Mouse (Mus musculus) stomach, postnatal 0 days (tissue): ENCODE measurements around the gene Col8a2. TPM values are rescaled to one million over a fixed set of nuclear protein-coding genes. Genes with fewer than 3 reads are reported as not detected.

Experiments used
- ATAC-seq: fragments of 200-750 bp; cut with Nextera tagmentation; 2 replicates; pipeline ENCODE4 v1.8.0; 2017; ENCODE audit not compliant: low FRiP score, low TSS enrichment
- DNase-seq: peaks from one replicate; pipeline ENCODE4 v3.0.0-alpha.2; 2016; ENCODE audit warnings: low spot score
- H3K27ac ChIP-seq: fragments of 300-500 bp; sonication (generic); replicated peaks from 2 replicates; pipeline ENCODE4 v1.5.1; 2014; ENCODE audit warnings: mild to moderate bottlenecking, control low read depth
- H3K27me3 ChIP-seq: fragments of 300-500 bp; sonication (generic); 2 replicates; pipeline ENCODE4 v1.6.1; 2014; ENCODE audit warnings: low read length; ENCODE audit not compliant: control insufficient read depth, insufficient read depth
- H3K36me3 ChIP-seq: fragments of 300-500 bp; sonication (generic); 2 replicates; pipeline ENCODE4 v1.6.1; 2014; ENCODE audit warnings: low read length, mixed read lengths; ENCODE audit not compliant: control insufficient read depth, insufficient read depth
- H3K4me1 ChIP-seq: fragments of 300-500 bp; sonication (generic); replicated peaks from 2 replicates; pipeline ENCODE4 v1.6.1; 2014; ENCODE audit warnings: antibody characterized with exemption; ENCODE audit not compliant: control insufficient read depth, insufficient read depth
- H3K4me2 ChIP-seq: fragments of 300-500 bp; sonication (generic); replicated peaks from 2 replicates; pipeline ENCODE4 v1.6.1; 2014; ENCODE audit warnings: low read depth, mild to moderate bottlenecking, control low read depth, moderate library complexity
- H3K4me3 ChIP-seq: fragments of 300-500 bp; sonication (generic); 2 replicates; pipeline ENCODE4 v1.5.1; 2014; ENCODE audit warnings: low read depth, low read length, control low read depth
- H3K9ac ChIP-seq: fragments of 300-500 bp; sonication (generic); 2 replicates; pipeline ENCODE4 v1.6.1; 2014; ENCODE audit warnings: mild to moderate bottlenecking, low read length, control low read depth, mixed read lengths
- H3K9me3 ChIP-seq: fragments of 300-500 bp; sonication (generic); 2 replicates; pipeline ENCODE4 v1.6.1; 2016; ENCODE audit warnings: low read length; ENCODE audit not compliant: control insufficient read depth
- CTCF ChIP-seq: IDR thresholded peaks from 2 replicates; pipeline ENCODE4 v1.5.1; 2016; ENCODE audit warnings: antibody characterized with exemption, low read depth, mild to moderate bottlenecking, moderate library complexity
- EP300 ChIP-seq: optimal IDR thresholded peaks from 2 replicates; pipeline ENCODE3; 2016; ENCODE audit warnings: antibody characterized with exemption
- WGBS: fragments of 180-500 bp; shearing (Covaris S2); extraction: QIAGEN DNeasy Blood & Tissue Kit; methylation state at CpG from one replicate; pipeline ENCODE4 v1.1.7; 2014; 5-methylcytosine and 5-hydroxymethylcytosine counted together
- polyA plus RNA-seq: library from polyadenylated mRNA; unstranded; fragments of >200 nt; fragmentation: Nextera tagmentation; extraction: Ambion mirVana; gene quantifications from 2 replicates; pipeline ENCODE4 v1.2.1, GENCODE M21; 2015

The Col8a2 gene
- polyA plus RNA-seq, 1 experiment from 2014 or later = 7.8 TPM

DNA sequence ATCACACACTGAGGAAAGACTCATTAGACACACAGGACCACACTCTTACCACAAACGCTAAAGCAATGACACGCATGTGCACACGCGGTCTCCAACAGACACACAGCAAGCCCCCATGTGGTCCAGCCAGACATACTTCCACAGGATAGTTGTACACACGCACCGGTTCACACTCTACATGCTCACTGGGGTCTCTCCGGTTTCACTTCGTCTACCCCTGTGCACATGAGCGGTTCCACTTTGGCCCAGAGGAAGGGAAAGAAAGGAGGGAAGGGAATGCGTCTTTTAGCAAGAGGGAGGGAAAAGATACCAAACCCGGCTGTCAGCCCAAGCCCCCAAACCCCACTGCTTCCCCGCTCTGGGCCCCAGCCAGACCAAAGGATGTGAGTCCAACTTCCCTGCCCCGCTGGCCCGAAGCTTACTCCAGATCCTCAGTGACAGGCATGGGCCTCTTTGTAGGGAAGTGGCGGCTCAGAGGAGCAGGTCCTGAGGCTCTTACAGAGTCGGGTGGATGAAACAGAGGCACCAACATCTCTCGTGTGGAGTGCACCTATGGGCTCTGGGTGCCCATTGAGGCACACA lies 1.6 kb downstream of the Col8a2 start:
- H3K9ac ChIP-seq = 0 out of 2 replicates have a peak overlapping the region, but pooled peaks have one; percentile 4
- no peaks in the 10 kb centered on the region for H3K36me3 ChIP-seq
- DNase-seq = no peak
- no peaks in the 10 kb centered on the region for H3K9me3 ChIP-seq
- H3K4me3 ChIP-seq = no peak overlapping the region
- H3K27me3 ChIP-seq = no peaks in the 10 kb centered on the region; the same call in 1 of the 2 replicates
- 30% methylated on average over 17 of the region's 17 CpGs for WGBS
- peak overlapping the region; percentile 4; the same call in 1 of the 2 replicates for H3K27ac ChIP-seq
- peaks cover 3% of the 10 kb centered on the region; the same call in 1 of the 2 replicates for H3K4me1 ChIP-seq
- ATAC-seq = 0 out of 2 replicates have a peak, but pooled peaks have one; percentile 27
- peak overlapping the region; percentile 72 for H3K4me2 ChIP-seq
- TF ChIP-seq EP300 = no peak
- TF ChIP-seq CTCF = no peak

GRCm38 (mm10) chr4:126290314-126290713 lies 3.7 kb downstream of the Col8a2 start:
- H3K4me2 ChIP-seq = no peak overlapping the region
- DNase-seq = no peak
- 81% methylated on average over 8 of the region's 8 CpGs for WGBS

DNA sequence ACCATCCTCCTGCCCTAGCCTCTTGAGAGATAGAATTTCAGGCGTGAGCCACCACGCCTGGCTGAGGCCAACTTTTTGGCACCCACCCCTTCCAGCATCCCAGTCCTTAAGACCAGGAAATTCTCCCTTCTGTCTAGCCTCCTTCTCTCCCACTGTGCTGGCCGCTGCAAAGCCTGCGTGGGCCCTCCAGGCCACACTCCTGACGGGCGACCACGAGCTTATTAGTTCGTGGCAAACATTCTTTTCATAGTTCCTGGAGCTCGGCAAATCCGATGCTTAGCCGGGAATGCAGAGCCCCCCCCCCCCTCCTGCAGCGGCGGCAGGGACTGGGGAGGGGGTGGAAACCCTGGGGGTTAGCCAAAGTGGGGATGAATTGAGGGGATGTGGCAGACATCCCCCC lies 4.6 kb downstream of the Col8a2 start:
- WGBS = 13% methylated on average over 12 of the region's 13 CpGs
- Histone ChIP-seq H3K27me3 (no peaks in the 10 kb centered on the region; the same call in 1 of the 2 replicates), H3K9ac (no peak overlapping the region), H3K9me3 (no peaks in the 10 kb centered on the region), H3K4me2 (no peak overlapping the region), H3K27ac (no peak overlapping the region), H3K4me1 (peaks cover 2% of the 10 kb centered on the region; the same call in 1 of the 2 replicates), H3K4me3 (no peak overlapping the region), H3K36me3 (no peaks in the 10 kb centered on the region)
- DNase-seq = no peak
- no peak for ATAC-seq
- TF ChIP-seq EP300 (no peak), CTCF (no peak)

More at GRCm38 (mm10) chr4:126290314-126290713, 3.7 kb downstream of the Col8a2 start:
- H3K27ac ChIP-seq = no peak overlapping the region
- no peaks in the 10 kb centered on the region for H3K9me3 ChIP-seq
- TF ChIP-seq CTCF = no peak
- no peak for TF ChIP-seq EP300
- H3K36me3 ChIP-seq = no peaks in the 10 kb centered on the region
- ATAC-seq = no peak
- no peaks in the 10 kb centered on the region; the same call in 1 of the 2 replicates for H3K27me3 ChIP-seq
- peaks cover 3% of the 10 kb centered on the region; the same call in 1 of the 2 replicates for H3K4me1 ChIP-seq
- H3K4me3 ChIP-seq = no peak overlapping the region
- H3K9ac ChIP-seq = no peak overlapping the region

DNA sequence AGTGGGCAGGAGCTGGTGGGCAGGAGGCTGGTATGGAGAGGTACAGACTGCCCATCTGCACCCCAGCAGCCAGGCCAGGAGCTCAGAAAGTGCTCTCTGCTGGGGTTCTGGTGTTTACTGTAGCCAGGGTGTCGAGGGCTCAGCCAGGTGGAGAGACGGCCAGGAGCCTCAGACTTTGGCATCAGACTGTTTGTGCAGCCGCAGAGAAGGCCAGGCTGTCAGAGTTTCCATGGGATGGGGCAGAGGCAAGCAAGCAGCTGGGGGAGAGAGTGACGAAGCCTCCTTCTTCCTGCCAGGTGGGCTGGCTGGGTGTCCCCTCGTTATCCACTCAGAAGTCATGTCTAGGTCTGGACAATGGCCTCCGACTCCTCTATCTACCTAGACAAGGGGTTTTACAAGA lies 8.6 kb downstream of the Col8a2 start:
- H3K4me3 ChIP-seq = no peak overlapping the region
- no peaks in the 10 kb centered on the region for H3K27me3 ChIP-seq
- peaks cover 4% of the 10 kb centered on the region for H3K4me1 ChIP-seq
- H3K4me2 ChIP-seq = no peak overlapping the region
- no peak for ATAC-seq
- TF ChIP-seq EP300 (no peak), CTCF (no peak)
- no peaks in the 10 kb centered on the region for H3K9me3 ChIP-seq
- no peak overlapping the region for H3K27ac ChIP-seq
- H3K36me3 ChIP-seq = no peaks in the 10 kb centered on the region
- WGBS = 73% methylated on average over 6 of the region's 6 CpGs
- no peak overlapping the region for H3K9ac ChIP-seq
- DNase-seq = no peak

DNA sequence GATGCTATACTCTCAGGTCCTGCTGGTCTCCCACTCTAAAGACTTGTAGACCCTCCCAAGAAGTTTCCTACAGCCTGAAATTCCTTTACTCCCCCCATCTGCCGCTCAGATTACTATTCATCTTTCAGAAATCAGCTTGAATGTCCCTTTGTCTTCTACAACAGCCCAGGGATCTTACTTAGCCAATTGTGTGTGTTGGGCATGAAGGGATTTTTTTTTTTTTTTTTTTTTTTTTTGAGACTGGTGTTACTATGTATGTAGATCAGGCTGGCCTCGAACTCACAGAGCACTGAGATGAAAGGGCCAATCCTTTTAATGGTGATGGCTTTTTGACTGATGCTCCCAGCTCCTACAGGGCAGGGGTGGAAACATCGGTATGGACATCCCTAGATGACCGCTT lies 9.3 kb downstream of the Col8a2 start:
- DNase-seq (no peak), ATAC-seq (no peak)
- TF ChIP-seq CTCF (no peak), EP300 (no peak)
- Histone ChIP-seq H3K9ac (no peak overlapping the region), H3K4me1 (peaks cover 6% of the 10 kb centered on the region), H3K4me3 (no peak overlapping the region), H3K4me2 (no peak overlapping the region), H3K9me3 (no peaks in the 10 kb centered on the region), H3K36me3 (no peaks in the 10 kb centered on the region), H3K27ac (no peak overlapping the region), H3K27me3 (no peaks in the 10 kb centered on the region)
- WGBS = 51% methylated on average over 4 of the region's 4 CpGs

- Histone ChIP-seq H3K4me3 (peak overlapping the region; percentile 26), H3K9me3 (no peaks in the 10 kb centered on the region), H3K36me3 (no peaks in the 10 kb centered on the region), H3K4me2 (peak overlapping the region; percentile 57), H3K4me1 (peaks cover 9% of the 10 kb centered on the region), H3K9ac (peak overlapping the region; percentile 52), H3K27ac (peak overlapping the region; percentile 58), H3K27me3 (no peaks in the 10 kb centered on the region)
- TF ChIP-seq EP300 = no peak
- TF ChIP-seq CTCF = peak; percentile 43; the same call in 1 of the 2 replicates
- 1% methylated on average over 34 of the region's 34 CpGs for WGBS
- DNase-seq (peak; percentile 79), ATAC-seq (peak; percentile 58)
Measured at GRCm38 (mm10) chr4:126296617-126297101, 10.1 kb downstream of the Col8a2 start.
